Mouse (Mus musculus) macrophage (primary cell): Measurements from ENCODE around the gene Mettl14. TPM values are rescaled to one million over a fixed set of nuclear protein-coding genes. Genes with fewer than 3 reads are reported as not detected.

Experiments used
- H3K27ac ChIP-seq: fragments of 350-480 bp; formaldehyde crosslinking; 2 replicates; pipeline ENCODE4 v1.9.0; 2021
- H3K36me3 ChIP-seq: fragments of 350-480 bp; formaldehyde crosslinking; 2 replicates; pipeline ENCODE4 v1.9.0; 2021; ENCODE audit errors: inconsistent target
- H3K4me3 ChIP-seq: fragments of 350-480 bp; formaldehyde crosslinking; 2 replicates; pipeline ENCODE4 v1.9.0; 2021; ENCODE audit errors: inconsistent target
- H3K79me2 ChIP-seq: fragments of 350-480 bp; formaldehyde crosslinking; 2 replicates; pipeline ENCODE4 v1.9.0; 2021; ENCODE audit errors: inconsistent target
- WGBS: methylation state at CpG from one replicate; pipeline ENCODE4 v1.1.7; 2026; ENCODE audit warnings: inconsistent platforms; ENCODE audit not compliant: missing documents; 5-methylcytosine and 5-hydroxymethylcytosine counted together
- polyA plus RNA-seq: library from polyadenylated mRNA; stranded (reverse); fragments of 250-400 nt; gene quantifications from 3 replicates; pipeline ENCODE4 v1.2.4, GENCODE M21; 2018; ENCODE audit warnings: inconsistent platforms

Gene Mettl14
- polyA plus RNA-seq, 1 experiment from 2014 or later, result 21.7 TPM

- H3K4me3 ChIP-seq, result no peak overlapping the region
- WGBS, result 92% methylated on average over 9 of the region's 9 CpGs
- H3K36me3 ChIP-seq, result no peaks in the 10 kb centered on the region
- no peak overlapping the region for H3K27ac ChIP-seq
- no peaks in the 10 kb centered on the region for H3K79me2 ChIP-seq
Measured at GRCm38 (mm10) chr3:123320341-123320740, 65.6 kb downstream of the Mettl14 start.

Other genes starting within 250 kb of the Mettl14 start
- 0.02 to 0.23 TPM in 2 of 3 replicates, not detected in the other for gene Synpo2, start 150.0 kb downstream of the Mettl14 start, polyA plus RNA-seq
- gene Sec24d, start 118.7 kb downstream of the Mettl14 start, polyA plus RNA-seq, result 33.5 to 48.5 TPM (median 39.8 TPM) in 3 replicates
- gene Prss12, start 60.8 kb upstream of the Mettl14 start, polyA plus RNA-seq, result not detected in 3 replicates